Mouse (Mus musculus) adrenal gland, postnatal 4 days (tissue): Measurements from ENCODE around the gene 1110051M20Rik. TPM values are rescaled to one million over a fixed set of nuclear protein-coding genes. Genes with fewer than 3 reads are reported as not detected.

ENCODE experiments used
- DNase-seq, 2 experiments: peaks; one replicate each; pipeline ENCODE4 v3.0.0; 2021 to 2022; ENCODE audit warnings: low spot score in 2 of 2, mixed read lengths in 2 of 2
- total RNA-seq, 2 experiments: library from RNA; stranded (reverse); gene quantifications; 2 replicates each; pipeline ENCODE4 v1.2.3; 2021

1110051M20Rik gene
- total RNA-seq, 2 experiments from 2014 or later = 24.7 to 30.2 TPM

DNA sequence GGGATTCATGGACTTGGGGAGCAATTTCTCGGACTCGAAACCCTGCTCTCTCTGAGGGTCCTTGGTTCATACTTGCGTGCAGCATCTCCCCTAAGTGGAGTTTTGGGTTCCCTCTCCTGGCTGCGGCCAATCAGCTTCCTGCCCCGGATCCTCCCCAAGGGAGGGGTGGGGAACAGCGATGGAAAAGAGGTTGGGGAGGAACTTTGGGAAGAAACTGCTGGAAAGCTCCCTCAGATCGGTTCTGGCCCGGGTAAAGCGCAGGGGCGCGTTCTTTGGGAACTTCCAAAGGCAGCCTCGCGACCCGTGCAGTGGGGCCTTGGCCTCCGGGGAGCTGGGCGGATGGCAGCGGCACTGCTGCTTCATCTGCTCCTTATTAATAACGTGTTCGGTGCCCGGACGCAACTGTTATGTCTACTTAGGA, 13.8 kb upstream of the 1110051M20Rik start:
- no peak for DNase-seq

DNA sequence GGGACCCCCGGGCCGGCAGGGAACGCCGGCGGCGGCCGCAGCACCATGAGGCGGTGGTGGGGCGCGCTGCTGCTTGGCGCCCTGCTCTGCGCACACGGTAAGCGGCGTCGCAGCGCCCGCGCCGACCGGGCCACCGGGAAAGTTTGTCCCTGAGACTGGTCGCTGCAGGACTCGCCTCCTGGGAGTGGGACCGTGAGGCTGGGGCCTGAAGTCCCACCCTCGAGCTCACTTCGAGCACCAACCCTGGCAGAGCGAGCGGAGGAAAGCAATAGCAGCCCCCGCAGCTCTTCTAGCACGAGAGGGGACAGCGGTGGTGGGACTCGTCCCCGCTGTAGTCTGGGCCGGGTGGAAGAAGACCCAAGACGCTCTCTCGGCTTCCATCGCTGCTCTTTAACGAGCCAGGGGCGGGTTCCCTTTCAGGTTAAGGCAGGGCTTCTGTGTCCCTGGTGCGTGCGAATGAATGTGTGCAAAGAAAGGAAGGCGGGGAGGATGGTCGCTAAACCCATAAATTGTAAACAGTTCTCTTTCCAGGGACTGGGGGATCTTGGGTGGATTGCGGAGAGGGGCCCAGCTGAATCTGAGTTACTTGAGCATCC, 13.2 kb upstream of the 1110051M20Rik start:
- DNase-seq = no peak

DNA sequence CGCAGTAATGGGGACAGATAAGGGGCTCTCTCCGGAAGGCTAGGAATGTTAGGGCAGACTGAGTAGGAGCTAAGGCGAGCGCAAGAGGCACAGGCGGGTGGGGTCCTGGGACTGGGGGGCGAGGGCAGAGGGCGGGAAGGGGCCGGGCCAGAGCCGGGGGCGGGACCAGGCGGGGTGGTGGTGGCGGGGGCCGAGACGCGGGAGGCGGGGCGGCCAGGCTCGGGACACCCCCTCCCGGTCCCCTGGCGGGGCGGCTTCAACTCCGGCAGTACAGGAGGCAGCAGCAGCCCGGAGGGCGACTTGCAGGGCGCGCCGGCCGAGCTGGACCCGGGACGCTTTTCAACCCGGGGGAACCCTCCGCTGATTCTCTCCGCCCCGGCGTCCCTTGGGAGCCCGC, 12.8 kb upstream of the 1110051M20Rik start, which contains the start of gene Lrp4:
TSS of gene Lrp4 (plus strand) at position 253 of the 397 bp plus-strand sequence.
- DNase-seq = peak; percentile 32 to 34

DNA sequence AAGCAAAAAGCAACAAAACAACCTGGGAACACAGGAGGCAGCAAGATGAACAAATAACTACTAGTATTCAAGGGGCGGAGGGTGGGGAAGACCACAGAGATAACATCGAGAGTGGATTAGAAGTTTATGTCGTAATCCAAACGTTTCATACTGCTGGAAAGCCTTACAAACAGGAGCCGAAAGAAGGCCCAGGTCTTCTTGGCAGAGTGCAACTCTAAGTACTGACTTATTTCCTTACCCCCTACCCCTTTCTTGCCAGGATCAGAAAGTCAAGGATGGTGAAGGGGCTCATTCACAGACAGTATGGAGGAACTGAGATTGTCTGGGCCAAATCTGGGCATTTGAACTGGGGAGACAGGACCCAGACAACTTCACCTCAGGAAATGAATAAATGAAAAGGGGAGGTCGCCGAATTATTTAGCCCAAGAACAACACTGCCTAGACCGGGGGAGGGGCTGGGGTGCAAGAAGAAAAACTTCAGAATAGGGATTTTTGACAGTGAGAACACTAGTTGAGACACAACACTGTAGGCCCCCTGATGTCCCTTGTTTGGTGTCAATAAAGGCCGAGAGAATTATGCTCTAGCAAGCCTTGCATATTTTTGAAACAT, 12.1 kb upstream of the 1110051M20Rik start:
- no peak for DNase-seq

DNA sequence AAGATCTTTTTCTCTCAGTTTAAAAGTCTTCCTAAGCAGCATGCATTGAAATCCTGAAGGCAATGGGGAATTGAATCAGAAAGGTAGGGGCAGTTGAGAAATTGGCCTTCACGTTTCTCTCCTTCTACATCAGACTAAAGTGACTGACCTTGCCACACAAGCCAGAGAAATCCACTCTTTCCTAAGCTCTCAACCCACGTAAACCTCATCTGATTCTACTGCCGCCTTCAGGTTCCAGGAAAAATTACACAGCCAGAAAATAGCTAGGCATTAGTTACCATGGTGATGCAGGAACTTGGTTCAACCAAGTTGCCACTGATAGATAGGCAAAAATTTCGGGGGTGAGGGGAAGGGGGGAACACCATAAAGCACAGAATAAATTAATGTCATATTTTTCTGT, 11.3 kb upstream of the 1110051M20Rik start:
- DNase-seq = no peak

DNA sequence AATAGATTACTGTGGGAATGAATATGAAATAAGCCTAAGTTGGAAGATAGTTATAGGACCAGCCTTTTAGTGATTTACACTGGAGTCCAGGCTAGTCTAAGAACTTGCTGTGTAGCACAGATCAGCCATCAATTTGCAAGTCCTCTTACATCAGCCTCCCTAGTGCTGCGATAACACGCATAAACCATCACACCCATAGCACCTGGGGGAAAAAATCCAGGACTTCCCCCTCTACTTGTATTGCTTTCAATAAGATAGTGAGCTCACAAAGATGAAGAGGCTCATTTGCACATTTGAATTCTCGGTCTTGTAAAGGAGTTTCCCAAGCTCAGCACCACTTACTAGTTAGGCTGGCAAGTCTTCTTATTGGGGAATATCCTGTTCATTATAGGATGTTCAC, 9.9 kb upstream of the 1110051M20Rik start:
- DNase-seq = no peak

DNA sequence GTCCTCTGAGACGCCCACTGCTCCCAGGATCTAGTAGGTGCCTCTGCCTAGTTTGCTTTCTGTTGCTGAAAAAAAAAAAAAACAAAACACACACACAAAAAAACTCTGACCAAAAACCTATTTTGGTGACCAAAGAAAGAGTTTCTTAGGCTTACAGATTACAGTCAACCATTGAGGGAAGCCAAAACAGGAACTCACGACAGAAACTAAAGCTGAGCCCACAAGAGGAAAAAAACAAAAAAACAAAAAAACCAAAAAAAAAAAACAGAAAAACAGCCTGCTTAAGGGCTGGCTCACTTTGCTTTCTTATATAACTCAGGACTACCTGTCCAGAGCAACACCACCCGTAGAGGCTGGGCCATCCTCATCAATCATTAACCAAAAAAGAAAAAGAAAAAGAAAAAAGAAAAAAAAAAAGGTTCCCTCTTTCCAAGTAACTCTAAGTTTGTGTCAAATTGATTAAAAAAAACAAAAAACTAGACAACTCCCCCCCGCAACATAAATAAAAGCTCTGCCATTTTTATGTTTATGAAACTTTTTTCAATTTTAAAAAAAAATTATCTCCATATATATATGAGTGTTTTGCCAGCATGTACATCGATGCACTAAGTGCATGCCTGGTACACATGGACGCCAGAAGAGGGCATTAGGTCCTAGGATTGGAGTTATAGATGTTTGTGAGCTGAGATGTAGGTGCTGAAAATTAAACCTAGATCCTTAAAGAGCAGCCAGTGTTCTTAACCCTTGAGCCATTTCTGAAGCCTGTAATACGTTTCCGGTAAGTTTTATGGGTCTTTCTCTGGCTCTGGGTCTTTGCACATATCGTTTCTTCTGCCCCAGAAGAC, 8.9 kb upstream of the 1110051M20Rik start:
- no peak for DNase-seq

DNA sequence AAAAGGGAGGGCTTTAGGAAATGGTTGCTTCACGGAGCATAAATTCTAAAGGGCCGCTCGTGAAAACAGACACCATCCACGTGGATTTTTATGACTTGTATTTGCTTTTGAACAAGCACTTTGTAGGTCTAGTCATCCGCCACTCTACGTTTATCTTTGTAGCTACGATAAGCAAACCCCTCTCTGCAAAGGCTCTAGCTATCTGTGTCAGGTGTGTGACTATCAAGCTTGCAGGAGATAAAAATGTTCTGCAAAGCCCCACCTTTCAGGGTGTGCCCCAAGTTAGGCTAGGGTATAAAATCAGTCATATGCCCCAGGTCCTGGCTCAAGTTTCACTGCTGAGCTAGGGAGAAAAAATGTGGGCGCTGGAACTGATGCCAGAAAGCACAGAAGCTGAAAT, 8.2 kb upstream of the 1110051M20Rik start:
- DNase-seq = no peak

DNA sequence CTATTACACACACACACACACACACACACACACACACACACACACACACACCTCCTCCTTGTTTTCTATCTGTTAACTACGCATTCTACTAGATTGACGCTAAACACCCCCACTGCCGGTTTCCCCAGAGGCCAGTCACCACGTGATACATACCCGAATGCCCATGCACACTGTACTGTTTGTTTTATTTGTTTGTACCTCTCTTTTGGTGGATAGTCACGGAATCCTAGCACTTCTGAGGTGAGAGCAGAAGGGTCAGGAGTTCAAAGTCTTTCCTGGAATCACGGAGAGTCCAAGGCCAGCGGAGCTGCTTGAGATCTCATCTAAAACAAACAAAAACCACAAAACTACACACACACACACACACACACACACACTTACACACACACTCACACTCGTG, 5.8 kb upstream of the 1110051M20Rik start:
- DNase-seq = no peak

DNA sequence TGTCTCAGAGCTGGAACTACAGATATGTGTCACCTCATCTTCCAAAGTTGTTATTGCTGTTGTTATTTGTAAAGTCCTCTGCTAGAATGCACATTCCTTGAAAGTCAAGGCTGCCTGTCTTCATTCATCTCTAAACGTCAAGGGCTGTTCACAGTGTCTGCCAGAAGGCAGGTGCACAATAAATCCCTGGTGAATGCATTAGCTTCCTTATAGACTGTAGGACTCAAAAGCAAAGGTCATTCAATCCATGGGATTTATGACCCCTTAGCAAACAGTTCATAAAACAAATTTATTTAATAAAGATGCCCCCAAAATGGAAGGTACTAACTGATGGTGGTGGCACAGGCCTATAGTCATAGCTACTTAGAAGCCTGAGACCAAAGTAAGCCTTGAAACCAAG, 5.2 kb upstream of the 1110051M20Rik start:
- no peak for DNase-seq

DNA sequence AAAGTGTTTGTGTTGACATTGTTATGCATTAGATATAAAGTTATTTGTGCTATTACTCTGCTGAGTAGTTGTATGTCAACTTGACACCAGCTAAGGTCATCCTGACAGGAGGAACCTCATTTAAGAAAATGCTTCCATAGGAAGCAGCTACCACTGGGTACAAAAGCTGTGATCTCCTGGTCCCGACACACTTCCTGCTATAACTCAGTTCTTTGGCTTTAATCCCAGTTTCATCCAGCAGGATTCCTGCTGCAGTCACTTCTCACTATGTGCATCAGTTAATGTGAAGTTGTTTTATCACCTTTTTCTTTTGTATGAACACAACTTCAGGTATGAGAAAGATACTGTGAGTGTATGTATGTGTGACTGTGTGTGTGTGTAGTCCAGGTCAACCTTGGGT, 2.3 kb downstream of the 1110051M20Rik start:
- no peak for DNase-seq

DNA sequence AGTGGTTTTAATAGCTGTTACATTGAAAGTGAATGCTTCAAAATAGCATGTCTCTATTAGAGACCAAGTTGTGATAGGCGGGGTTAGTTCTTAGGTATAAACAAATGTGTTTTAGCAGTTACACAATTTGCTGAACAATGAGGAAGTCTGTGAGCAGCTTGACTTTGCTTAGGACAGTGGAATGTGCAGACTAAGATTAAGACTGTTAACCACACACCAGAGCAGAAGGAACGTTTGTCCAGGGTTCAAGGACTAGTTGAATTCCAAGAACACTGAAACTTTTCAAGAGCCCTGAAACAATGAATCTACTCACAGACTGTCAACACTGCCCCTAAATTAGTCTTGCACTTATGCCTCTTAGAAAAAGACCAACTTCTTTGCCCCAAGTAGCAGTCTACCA, 2.8 kb downstream of the 1110051M20Rik start:
- no peak for DNase-seq

DNA sequence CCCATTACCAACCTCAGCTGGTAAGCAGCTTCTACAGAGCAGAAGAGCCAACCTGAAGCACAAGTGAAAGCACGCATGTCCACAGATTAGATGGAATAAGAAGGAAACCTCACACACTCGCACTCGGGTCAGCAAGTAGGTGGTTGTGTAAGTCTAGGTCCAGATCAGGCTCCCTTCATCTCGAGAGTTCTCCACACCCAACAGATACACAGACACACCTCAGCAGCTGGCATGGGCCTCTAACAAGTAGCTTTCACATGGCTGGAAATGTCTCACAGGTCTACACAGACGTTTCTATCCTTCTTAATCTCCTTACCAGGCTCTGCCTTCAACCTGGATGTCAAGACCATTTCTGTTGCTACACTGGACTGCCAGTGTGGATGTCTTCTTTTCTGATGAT, 3.8 kb downstream of the 1110051M20Rik start:
- DNase-seq = no peak

DNA sequence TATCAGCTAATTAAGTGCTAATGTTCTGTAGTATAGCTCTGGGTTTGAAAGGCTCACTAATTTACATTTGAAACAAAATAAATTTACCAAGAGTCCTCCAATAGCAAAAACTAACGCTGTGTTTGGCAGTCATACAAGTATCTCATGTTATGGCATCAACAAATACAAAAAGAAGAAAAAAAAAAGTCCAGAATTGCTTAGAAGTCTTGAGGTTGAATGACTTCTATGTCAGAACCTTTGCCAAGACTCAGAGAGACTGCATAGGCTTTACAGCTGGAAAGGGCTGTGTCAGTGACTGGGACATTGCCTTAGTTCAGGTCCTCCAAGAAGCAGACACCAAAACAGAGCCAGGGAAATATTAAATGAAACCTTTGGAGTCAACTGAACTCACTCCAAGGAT, 4.6 kb downstream of the 1110051M20Rik start:
- no peak for DNase-seq

DNA sequence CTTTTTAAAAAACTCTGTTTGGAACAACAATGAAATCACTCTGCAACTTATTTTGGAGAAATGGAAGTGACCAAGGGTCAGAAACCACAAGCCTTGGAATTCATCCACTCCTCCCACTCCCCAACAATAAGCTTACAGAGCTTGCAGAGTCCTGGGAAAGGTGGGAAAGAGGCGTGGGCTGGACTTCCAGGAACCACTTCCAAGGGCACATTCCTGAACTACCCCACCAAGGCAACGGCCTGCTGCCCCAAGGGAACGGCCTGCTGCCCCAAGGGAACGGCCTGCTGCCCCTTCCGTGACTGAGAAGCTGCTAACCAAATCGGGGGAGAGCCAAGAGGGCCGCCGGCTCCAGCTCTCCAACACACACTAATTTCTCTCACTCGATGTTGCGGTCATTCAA, 5.2 kb downstream of the 1110051M20Rik start:
- no peak for DNase-seq

DNA sequence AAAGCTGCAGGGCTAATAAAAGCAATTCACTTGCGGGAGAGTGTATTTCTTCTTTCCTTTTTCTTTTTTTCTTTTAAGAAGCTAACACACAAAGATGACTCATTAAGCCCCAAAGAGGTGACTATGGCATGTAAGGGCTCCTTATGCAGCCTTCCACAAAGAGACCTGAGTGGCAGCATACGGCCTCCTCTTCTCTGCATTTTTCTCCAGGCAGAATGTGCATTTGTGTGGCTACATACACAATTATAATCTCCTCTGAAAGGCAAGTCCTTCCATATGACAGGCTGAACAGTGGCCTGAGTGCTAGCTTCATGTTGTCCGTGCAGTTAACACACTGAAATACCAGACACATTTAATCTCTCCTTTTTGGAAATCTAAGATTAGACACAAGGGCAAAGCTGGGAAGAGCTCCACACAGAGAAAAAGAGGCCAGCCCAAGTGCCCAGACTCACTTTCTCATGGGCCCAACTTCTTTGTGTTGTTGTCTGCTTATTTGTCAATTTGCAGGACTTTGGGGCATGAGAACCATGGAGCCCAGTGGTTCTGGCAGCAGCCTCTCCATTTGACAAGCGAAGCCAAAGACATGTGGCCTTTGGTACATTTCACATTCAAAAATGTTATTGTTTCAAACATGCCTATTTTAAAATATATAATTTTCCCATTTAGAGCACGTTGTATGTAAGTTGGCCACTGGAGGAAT, 7.2 kb downstream of the 1110051M20Rik start:
- no peak for DNase-seq

DNA sequence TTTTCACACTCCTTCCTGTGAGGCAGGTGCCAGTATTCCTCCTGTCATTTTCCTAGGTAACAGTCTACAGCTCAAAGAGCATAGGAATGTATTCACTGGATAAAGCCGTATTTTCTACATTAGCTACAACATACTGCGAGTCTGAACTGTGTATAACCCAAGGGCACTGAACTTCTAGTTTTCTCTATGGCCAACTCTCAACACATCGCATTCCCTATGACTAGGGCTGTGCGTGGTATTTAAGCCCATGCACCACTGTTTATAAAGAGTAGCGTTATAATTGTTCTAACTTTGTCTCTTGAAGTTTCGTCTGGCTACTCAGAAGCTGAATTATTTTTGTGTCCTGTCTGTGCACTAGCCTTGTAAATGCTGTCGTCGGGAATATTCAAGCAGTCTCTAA, 7.8 kb downstream of the 1110051M20Rik start:
- no peak for DNase-seq

DNA sequence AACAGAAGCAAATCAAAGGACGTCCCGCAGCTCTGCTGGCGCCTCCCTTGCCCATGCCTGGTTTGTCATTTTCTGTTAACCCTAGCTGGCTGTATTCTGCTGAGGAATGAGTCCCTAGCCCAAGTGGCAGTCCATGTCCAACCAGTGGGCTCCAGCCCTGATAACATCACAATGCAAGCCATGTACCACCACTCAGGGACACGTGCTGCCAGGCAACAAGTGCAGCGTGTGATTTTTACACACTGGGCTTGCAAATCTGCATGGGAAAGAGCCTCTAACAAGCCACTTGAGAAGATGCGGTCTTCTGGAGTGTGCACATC, 13.9 kb downstream of the 1110051M20Rik start:
- DNase-seq = no peak

DNA sequence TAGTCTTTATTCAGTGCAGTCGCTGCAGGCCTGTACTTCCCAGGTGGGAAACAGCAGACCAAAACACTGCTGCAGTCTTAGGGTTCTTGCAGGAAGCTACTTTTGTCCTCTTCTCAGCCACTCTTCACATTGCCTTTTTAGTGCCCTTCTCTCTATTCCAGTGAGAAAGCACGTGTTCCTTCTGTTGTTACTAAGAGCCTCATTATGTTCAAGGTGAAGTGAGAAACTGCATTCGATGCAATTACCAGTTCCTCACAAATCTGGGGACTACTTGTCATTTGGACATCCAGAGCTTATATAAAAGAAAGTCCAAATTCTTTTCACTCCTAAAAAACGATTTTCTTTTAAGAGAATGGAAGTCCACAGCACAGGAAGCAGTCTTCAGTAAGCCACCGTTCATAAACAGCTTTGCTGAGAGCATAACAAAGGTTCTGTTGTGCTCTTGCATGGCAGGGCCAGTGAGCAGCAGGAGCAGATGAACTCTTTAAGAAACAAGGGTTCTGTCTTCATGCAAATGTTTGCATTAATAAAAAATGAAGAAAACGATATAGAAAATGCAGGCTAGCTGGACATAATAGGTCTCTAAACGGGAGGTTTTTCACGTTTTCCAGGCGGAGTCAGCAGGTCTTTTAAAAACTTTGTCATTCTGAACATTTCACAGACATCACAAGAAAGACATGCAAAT, 14.4 kb downstream of the 1110051M20Rik start:
- DNase-seq = no peak

DNA sequence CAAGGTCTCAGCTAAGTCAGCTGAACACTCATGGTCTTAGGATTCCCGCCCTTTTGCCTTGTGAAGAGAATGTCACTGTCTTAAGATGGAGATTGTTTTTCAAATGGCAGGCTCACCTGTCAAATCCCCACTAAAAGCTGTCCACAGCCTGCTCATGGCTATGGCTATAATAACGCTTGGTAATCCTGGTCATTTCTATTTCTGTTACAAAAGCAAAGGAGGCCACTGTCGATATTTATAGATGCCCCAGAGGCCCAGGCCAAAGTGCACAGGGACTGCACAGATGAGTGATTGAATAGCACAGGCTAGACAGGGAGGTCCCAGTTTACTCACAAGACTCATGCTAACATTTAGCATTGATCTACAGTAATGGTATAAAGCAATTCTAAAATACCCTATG, 15.4 kb downstream of the 1110051M20Rik start:
- no peak for DNase-seq

DNA sequence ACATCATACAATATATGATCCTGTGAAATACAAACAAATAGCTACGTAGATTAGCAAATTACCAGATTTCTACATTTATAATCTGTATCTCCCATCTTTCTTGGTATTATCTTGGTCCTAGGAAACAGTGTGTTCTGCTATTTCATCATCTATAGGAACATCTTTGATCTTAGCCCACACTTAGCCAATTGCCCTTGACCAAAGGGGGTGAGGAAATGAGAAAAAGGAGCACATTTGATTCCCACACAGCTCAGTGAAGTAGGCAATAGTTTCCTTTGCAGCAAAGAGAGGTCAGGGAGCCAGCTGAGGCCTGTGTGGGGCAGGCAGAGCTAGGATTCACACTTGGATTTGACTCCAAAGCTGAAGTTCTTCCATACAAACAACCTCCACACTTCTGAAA, 18.2 kb downstream of the 1110051M20Rik start:
- DNase-seq = no peak
